Mouse (Mus musculus) right cerebral cortex, postnatal 25 days (tissue): Measurements from ENCODE around the gene Taf4.

ENCODE experiments used
- DNase-seq: peaks from one replicate; pipeline ENCODE4 v3.0.0; 2022

Taf4 gene

DNA sequence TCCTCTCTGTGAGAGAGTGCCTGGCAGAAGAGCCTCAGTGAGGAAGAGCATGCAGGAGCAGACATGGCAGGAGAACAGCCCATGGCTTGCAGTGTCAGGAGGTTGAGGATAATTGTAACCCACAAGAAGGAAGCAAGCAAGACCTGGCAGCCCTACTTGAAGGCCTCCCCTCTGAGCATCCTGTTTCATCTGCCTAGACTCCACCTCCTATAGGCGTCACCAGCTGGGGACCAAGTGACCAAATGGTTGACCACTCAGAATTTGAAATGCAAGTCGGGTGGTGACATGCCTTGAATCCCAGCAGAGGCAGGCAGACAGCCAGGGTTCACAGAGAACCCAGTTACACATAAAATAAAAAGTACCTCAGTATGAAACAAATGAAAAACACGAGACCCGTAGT lies 4.2 kb upstream of the Taf4 start:
- DNase-seq = no peak

DNA sequence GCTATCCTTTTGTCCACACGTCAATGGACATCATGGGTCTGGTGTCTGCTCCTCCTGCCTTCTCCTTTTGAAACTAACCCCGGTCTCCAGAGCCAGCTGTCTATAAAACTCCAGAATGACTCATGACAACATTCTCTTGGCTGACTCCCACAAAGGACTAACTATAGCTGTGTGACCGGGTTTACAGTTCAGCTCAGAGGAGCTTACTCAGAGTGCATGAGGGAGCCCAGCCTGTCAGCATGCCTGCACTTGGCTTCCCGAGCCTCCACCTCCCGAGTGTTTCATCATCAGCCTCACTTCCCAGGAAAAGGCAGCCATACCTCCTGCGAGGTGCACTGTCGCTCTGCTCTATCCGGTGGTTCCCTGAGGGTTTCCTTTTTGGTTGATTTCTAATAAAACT lies 3.4 kb upstream of the Taf4 start:
- DNase-seq = no peak

DNA sequence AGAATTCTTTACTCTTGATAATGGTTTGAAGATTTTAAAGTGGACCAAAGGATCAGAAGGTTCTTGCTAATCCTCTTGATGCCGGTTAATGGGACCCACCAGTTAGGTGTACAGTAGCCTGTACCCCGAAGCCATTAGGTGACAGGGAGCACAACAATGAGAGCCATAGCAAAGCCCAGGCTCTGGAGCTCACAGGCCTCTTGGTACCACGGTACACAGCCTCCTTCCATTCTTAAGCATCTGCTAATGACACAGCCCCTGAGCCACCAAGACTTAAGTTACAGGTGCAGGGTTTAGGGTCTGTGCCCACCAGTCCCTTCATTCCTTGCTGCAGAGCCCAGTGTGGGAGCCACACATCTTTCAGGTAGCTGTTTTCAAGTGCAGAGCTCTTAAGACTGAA lies 1.8 kb upstream of the Taf4 start:
- DNase-seq = no peak

DNA sequence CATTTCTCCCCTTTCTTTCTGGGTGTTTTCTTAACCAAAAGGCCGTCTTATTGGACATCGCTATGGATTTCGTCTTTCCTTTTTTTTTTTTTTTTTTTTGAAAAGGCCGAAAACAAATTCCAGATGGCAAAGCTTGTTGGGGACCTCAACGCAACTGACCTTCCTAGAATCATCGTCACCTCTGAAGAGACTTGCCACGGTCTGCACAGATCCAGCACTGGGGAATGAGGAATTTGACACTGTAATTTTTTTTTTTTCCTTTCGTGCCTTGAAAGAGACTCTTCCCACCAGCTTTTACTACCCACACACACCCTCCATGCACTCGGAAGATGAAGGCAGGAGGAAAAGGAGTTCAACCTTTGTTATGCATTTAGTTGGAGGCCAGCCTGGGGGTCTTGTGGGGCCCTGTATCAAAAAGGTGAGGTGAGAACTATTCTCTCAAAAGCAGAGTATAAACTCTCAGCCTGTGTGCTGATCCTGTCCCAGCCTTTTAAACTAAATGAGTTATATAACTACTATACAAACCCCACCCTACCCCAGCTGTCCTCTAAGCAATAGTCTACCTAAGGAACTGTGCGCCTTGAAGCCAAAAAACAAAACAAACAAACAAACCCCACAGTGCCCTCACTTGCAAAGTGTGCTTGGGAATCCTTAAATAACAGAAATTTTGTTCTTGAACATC lies 1.0 kb upstream of the Taf4 start:
- peak; percentile 25 for DNase-seq

DNA sequence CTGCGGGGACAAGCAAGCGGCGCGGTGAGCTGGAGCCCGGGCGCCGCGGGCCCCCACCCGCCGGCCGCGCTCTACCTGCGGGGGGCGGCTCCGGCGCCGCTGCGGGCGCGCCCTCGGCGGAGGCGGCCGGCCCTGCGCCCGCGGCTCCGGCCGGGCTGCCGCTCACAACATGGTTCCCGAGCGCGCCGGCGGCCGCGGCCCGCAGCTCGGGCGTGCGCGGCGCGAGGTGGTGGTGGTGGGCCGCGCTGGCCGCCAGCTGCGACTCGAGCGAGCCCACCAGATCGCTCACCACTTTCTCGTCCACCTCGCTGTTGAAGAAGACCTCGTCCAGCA lies 185 bp downstream of the Taf4 start:
- no peak for DNase-seq

DNA sequence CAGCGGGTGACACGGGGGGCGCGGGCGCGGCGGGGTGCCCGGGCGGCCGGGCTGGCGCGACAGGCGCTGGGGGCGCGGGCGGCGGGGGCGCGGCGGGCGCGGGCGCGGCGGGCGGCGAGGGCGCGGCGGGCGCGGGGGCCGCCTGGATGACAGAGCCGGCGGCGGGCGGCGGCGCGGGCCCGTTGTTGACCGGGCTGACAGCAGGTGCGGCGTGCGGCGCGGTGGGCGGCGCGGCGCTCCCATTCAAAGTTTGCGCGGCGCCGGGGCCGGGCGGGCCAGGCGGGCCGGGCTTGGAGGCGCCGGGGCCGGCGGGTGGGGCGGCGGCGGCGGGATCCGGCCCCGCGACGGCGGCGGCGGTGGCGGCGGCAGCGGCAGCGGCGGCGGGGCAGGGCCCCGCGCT lies 595 bp downstream of the Taf4 start:
- peak; percentile 35 for DNase-seq

DNA sequence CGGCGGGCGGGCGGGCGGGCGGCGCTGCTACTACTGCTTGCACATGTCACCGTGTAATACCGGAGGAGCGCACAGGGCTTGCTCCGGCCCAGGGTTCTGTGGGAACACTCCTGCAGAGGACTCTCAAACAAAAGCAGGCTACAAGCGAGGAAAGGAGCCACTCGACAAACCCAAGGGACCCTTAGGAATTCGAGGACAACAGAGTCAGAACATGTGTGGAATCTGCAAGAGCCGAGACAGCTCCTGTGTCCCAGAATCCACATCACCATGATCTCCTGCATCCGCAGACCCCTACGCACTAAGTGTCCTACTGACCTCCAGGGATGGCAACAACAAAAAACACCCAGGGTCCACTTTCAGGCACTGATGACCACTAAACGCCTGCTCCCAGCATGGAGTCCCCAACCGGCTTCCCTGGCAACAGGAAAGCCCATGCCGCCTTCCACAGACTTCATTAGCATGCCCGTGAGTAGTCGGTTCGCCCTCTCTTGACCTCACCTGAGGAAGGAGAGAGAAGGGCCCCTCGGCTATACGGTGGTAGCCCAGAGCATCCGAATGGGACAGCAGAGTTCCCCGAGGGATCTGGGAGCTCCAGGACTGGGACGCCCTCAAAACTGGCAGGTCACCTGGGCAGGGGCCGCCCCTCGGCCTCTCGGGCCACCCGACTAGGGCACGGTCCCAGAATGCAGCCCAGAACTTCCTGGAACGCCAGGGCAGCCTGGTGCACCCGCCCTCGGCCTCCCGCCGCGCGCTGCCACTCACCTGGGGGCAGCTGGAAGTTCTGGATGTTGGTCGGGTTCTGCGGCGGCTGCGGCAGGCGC lies 1.6 kb downstream of the Taf4 start:
- no peak for DNase-seq

DNA sequence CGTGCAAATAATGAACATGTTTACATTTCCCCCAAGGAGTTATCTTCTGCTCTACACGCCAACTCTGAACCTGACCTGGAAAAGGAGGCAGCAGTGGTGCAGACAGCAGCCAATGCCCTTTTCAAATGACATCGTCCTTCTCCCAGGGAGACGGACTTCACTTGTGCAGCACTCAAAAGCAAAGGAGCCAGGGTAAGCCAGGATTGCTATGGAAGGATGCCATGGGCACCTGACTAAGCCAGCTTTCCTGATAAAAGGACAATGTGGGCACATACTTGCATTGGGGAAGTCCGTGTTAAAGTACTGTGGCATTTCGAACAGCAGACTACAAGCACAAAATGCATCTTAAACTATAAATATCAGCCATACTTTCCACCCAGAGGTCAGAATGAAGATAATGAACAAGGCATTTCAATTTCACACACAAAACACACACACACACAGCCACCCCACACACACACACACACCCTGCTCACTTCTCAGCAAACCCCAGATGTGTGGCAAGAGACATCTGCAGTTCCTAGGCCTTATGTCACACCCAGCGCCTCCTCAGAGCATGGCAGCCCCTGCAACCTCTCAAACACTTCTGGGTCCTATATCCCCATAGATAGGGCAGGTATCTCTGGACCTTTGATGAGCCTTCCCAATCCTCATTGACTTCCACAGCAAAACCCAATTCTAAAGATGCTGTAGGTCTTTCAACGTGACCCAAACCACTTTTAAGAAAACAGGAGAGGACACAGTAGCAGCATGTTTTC lies 2.4 kb downstream of the Taf4 start:
- no peak for DNase-seq

DNA sequence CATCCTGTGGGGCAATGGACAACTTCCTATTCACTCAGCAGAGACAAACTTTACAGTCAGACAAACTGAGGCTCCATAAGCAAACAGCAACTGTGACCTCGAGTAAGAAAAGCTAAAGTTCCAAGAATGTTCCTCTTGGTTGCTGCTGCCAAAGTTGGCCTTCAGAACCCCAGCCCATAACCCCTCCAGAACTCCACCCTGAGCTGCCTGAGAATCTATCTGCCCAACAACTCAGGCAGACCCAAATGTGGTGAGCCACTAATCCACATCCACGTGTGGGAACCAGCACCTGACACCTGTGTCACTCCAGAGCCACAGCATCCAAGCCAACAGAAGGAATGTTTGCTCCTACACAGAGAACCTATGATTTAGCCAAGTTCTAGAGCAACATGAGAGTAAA lies 4.0 kb downstream of the Taf4 start:
- DNase-seq = no peak

DNA sequence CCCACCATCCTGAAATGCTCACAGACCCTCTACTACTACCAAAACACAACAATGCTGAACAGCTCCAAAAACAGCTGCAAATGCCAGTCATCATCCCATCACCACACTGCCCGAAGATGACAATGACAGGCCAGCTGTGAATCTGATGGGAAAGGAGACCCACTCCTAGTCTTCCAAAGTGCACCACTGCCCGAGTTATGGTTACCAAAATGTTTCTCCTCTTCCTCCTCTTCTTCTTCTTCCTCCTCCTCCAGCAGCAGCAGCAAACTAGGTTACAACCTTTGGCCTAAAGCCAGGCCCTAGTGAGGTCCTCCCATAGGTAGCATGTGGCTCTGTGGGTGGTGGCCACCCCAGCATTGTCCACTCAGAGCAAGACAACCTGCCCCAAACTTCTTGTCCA lies 4.6 kb downstream of the Taf4 start:
- no peak for DNase-seq

DNA sequence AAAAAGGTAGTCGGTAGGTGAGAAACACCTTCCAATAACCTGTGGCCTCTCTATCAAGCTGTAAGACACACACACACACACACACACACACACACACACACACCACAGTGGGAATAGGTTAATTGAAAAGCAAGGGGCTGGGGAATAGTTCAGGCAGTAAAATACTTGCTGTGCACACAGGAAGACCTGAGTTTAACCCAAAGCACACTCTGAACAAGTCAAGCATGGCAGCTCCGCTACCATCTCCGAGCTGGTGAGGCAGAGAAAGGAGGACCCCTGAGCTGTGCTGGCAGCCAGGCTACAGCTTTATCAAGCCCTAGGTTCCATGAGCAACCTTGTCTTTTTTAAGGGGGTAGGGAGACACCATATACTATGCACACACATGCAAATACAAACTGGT lies 7.3 kb downstream of the Taf4 start:
- no peak for DNase-seq

DNA sequence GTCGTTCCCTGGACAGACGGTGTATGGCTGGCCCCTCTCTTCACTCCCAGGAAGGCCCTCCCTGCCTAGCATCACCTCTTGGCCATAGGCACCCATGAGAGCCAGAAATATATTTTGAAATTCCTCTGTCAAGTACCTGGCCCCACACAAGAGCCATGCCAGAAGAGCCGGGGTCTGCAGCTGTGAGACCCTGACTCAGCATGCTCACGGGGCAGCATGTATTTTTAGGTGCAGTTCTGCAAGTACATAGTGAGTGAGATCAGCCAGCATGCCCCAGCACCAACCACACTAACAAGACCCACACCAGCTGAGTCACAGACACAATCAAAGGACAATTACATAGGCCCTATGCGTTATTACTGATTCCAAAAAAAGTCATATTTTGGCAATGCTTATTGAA lies 8.8 kb downstream of the Taf4 start:
- DNase-seq = no peak

DNA sequence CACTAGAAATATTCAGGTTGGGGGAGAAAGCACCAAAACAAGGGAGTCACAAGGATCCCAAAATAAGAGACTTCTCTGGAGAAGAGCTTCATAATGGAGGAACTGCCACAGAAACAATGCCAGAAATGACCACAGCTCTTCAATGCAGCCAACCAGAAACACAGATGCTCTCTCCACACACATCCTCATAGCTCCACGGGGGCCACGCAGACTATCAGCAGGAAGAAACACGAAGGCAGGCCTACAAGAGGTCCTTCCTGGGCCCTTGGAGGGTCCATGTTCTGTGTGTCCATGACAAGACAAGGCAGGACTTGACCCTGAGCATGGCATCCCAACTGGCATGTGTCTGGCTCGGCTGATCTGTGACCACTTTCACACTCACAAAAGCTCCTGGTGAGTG lies 15.0 kb downstream of the Taf4 start:
- no peak for DNase-seq

DNA sequence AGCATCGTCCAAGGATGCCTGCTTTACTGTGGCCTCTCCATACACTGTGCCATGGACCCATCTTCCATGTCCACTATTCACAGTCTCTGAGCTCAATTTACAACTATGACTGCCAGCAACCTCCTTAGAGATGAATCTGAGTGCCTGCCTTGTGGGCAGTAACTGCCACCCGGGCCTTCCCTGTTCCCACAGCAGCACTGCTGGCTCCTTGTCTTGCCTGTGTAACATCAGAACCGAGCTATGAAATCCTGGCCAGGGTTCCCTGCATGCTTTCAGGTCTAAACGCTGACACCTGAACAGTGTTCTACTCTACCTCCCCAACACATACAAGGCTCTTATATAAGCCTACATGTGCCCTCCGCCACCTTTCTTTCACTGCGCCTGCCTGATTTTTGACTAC lies 16.1 kb downstream of the Taf4 start:
- no peak for DNase-seq

DNA sequence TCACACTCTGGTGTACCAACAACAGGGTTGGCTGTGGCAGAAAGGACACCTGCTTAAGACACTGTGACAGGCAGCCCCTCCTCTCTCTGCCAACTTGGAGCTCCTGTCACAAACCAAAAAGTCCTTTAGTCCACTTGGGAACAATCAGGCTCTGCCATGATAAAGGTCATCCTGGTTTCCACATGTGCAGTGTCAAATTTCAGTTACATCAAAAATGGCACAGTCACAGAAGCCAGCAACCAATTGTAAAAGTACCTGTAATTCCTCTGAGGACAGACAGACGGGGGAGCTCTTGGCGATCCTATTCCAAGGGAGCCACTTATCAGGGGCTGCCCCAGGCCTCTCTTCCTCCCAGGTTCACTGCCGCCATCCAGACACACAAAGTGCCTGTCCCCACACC lies 17.1 kb downstream of the Taf4 start:
- no peak for DNase-seq

DNA sequence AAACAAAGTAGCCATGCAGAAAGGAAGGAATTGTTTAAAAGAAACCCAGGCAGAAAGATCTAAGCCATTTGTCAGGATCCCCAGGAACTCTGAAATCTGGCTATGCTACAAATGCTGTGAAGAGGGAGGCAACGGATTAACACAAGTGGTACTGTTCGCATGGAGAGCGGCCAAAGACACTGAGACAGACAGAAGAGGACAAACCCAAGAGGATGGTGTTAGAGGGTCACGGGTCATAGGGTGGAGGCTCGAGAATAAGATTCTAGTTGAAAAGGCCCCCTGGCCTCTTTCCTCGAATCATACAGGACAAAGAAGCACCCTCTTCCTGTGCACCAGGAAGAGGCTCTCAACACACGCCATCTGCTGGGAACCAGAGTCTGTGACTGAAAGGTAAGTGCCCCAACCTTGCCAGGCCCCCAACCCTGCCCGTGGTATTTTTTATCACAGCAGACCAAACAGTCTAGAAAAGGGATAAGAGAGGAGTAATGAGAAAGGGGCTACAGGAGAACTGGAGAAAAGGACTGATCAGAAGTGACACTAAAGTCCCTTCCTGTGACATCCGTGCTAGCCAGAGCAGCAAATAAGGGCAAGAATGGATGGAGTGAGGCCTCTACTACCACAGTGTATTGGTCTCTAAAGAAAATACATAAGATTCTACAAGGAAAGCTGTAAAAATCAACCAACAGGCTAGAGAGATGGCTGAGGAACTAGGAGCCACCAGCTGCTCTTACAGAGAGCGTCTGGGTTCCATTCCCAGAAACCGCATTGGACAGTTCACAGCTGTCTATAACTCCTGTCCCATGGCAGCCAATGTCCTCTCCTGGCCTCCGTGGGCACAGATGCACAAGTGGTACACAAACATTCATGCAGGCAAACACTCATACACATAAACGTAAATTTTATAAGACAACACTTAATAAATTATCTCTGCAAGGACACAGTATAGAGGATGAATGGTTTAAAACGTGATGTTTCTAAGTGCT lies 24.6 kb downstream of the Taf4 start:
- DNase-seq = no peak

DNA sequence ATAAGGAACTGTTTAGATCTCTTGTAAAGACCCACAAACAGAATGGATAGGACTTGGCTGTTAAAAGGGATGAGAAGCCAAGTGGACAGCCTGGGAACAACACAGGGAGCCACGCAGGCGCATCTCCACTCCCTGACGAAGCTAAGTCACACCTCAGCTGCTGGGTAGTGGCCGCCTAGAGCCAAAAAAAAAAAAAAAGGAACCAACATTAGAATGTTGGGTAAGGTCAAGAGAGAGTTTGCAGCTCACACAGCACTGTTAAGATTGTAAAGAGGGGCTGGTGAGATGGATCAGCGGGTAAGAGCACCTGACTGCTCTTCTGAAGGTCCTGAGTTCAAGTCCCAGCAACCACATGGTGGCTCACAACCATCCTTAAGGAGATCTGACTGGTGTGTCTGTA lies 27.6 kb downstream of the Taf4 start:
- DNase-seq = no peak

DNA sequence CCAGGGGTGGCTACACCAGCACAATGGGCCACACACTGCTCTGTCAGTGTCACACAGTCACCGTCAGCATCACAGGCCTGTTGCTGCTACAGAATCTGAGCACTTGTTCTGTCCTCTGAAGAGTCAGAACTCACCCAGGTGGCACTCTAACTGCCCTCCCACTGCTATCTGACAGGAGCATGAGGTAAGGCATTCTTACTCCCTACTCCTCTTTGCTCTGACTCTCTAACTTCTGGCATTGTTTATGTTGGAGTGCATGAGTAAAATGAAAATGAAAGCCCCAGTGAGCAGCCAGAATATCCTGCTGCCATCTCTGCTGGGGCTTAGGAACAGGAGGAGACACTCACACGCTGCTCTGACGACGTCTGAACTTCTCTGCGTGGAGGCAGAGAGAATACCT lies 28.8 kb downstream of the Taf4 start:
- DNase-seq = no peak

DNA sequence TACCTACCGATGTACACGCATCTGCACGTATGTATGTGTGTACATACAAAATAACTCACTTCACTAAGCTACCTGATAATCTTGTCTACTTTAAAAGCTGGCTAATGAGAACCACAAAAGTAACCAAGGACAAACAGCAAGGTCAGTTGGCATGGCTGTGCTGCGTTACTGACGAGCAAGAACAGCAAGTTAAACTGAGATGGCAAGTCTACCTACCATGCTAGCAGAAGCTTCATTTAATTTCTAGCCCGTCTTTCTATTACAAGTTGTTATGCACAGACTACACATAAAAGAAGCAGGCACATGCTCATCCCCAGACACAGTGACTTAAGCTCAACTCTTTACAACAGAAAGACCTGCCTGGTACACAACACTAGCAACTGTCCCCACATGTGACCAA lies 29.9 kb downstream of the Taf4 start:
- DNase-seq = no peak

DNA sequence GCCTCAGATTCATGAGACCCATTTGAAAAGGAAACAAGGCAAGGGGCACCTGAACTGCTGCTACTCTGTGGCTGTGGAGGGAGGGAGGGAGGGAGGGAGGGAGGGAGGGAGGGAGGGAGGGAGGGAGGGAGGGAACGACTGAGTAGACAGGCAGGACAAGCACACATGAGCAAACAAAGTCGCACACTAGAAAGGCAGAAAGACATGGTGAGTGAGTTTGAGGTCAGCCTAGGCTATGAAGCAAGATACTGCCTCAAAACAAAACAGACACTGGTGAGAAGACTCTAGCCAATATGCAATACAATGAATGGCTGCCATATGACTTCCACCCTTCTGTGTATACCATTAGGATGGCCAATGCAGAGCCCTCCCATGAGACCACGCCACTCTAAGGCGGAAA lies 31.4 kb downstream of the Taf4 start:
- DNase-seq = no peak

DNA sequence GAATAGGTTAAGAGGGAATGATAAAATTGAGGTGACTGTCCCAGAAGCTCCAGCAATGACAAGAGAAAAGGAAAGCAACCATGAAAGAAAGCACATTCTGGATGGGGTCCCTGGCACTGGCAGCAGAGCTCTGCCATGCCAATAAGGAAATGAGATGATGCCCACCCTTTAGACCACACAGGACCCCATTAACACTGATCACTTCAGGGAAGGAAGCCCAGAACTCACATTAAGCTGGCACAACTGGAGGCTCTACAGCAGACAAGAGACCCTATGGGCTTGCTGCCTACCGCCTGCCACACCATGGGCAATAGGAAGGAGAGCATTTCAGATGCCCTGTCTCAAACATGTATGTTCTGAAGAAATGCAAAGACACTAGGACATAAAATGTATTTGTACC lies 34.8 kb downstream of the Taf4 start:
- DNase-seq = no peak

DNA sequence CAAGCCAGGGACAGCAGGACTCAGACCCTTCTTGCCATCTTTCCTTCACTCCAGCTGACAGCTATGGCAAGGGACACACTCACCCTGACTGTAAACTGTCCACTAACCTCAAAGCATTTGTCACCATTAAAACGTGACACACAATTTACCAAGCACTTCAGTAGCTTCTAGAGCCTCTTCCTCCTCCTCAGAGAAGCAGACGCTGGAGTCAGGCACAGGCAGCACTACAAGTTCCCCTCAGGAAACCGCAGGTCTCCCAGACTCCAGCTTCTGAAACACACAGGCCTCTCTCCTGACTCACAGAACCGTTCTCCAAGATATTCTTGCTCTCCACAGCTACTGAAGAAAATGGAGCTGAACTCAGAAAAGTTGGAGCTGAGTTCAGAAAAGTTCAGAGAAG lies 39.4 kb downstream of the Taf4 start:
- DNase-seq = no peak

DNA sequence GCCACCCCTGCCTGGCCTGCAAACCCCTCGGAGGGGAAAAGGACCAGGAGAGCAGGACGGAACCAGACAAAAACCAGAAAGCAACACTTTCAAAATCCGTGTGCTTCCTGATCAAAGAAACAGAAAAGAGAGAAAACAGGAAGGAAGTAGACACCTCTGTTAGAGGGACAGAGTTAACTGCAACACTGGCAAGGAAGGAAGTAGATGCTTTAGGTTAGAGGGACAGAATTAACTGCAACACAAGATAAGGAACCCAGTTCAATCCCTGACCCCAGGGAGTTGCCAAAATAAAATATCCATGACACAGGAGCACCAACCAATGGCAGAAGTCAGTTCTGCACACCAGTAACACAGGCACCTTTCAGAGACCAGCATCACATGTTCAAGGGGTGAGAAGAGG lies 42.3 kb downstream of the Taf4 start:
- DNase-seq = no peak
